Mouse (Mus musculus) MEL (cell line): ENCODE data around the gene Ubxn4.

Experiments used
- CTCF ChIP-seq, 3 experiments: IDR thresholded peaks in 2 of 3; conservative IDR thresholded peaks in 1 of 3; 2 replicates each; pipeline ENCODE4 v1.5.1; 2011 to 2012; ENCODE audit warnings: low read length in 3 of 3, low read depth in 2 of 3, mild to moderate bottlenecking in 2 of 3, improper control_type of control experiment in 1 of 3, inconsistent platforms in 1 of 3, mixed read lengths in 1 of 3, moderate library complexity in 1 of 3; ENCODE audit not compliant: control insufficient read depth in 1 of 3, insufficient read depth in 1 of 3, poor library complexity in 1 of 3, severe bottlenecking in 1 of 3
- ETS1 ChIP-seq: IDR thresholded peaks from 2 replicates; pipeline ENCODE4 v1.6.1; 2012; ENCODE audit warnings: low read depth, mild to moderate bottlenecking, inconsistent platforms, low read length, improper control_type of control experiment, moderate library complexity
- SIN3A ChIP-seq: IDR thresholded peaks from 2 replicates; pipeline ENCODE4 v1.6.1; 2012; ENCODE audit warnings: low read length, improper control_type of control experiment, inconsistent platforms
- UBTF ChIP-seq: IDR thresholded peaks from 2 replicates; pipeline ENCODE4 v1.6.1; 2012; ENCODE audit warnings: low read depth, mild to moderate bottlenecking, inconsistent platforms, low read length, improper control_type of control experiment, moderate library complexity, borderline replicate concordance; ENCODE audit not compliant: insufficient read depth

GRCm38 (mm10) chr1:128221886-128222285, 21.9 kb upstream of the Ubxn4 start:
- TF ChIP-seq SIN3A = peak; percentile 21; the same call in 1 of the 2 replicates
- no peak for TF ChIP-seq CTCF (IDR thresholded peaks at IDR 0.05 in 2 of 3, conservative IDR thresholded peaks at IDR 0.05 in 1 of 3; ENCODE audit: control insufficient read depth in 1 of 3, insufficient read depth in 1 of 3, low read depth in 2 of 3, low read length in 3 of 3, poor library complexity in 1 of 3, severe bottlenecking in 1 of 3)
- TF ChIP-seq ETS1 = no peak
- no peak for TF ChIP-seq UBTF
